Mouse (Mus musculus): ENCODE results near the gene Zfp287.

GRCm38 (mm10) chr11:62699749-62700148, 32.0 kb downstream of the Zfp287 start:
- TF ChIP-seq CTCF (IDR thresholded peaks at IDR 0.05; ENCODE audit: low read depth, low read length) (no peak), POLR2A (IDR thresholded peaks at IDR 0.05; ENCODE audit: borderline replicate concordance, low read depth, low read length) (no peak)

Measured in bone marrow macrophage, adult 2 months (primary cell).